Mouse (Mus musculus): Measurements from ENCODE around the gene Il34.

Gene Il34

GRCm38 (mm10) chr8:110805669-110806068 is at the start of gene Il34:
Gene Il34 (minus strand): TSS chr8:110805924.
- no peak for DNase-seq (ENCODE audit: low spot score in 2 of 2)

- DNase-seq (ENCODE audit: low spot score in 2 of 2), result no peak
Observed at GRCm38 (mm10) chr8:110851186-110851585, 45.5 kb upstream of the Il34 start.

DNA sequence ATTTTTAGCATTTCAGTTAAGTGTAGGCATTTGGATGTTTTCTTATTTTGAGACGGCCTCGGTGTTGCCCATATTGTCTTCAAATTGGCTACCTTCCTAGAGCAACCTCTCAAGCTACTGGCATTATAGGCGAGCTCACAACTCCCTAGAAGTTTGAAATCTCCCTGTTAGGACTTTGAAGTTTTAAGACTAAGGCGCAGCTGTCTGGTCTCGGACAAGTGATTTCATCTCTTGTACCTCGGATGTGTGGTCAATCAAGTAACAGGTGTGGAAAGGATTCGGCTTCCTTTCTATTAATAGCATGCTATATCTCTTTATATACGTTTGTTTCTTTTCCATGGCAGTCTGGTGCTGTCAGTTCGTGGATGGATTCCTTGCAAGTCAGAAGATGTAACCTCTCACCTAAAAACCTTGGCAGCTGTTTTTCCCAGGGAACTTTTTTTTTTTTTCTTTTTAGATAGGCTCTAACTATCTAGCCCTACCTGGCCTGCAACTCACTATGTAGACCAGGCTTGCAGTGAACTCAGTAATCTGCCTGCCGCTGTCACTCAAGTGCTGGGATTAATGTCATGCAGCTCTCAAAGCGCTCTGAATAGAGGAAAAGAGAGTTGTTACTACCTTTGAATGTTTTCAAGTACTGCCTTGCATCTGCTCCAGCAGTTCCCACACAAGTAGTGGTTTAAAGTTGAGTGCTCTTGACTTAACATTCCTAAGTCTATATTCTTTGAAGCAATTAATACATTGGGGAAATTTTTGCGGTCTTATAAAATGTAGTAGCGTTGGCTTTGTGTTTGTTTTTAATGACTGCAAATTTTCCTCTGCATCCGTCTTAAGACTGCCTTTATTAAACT is 42.1 kb upstream of the Il34 start:
- DNase-seq (ENCODE audit: low spot score in 2 of 2), result no peak

DNA sequence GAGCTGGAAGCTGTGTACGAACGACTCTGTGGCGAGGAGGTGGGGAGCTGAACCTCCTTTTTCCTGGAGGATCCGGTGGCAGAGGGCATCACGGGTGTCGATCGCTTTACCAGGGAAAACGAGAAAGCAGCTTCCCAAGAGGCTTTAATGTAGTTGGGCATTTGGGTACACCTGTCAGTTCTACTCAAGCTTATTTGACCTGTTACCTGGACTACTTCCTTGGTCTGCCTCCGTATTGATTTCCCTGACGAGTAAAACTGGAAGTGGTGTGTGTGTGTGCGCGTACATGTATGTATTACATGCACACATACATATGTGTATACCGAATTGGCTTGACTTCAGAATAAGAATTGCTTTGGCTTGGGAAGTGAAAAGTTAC is 41.4 kb upstream of the Il34 start:
- DNase-seq (ENCODE audit: low spot score in 2 of 2), result no peak

DNA sequence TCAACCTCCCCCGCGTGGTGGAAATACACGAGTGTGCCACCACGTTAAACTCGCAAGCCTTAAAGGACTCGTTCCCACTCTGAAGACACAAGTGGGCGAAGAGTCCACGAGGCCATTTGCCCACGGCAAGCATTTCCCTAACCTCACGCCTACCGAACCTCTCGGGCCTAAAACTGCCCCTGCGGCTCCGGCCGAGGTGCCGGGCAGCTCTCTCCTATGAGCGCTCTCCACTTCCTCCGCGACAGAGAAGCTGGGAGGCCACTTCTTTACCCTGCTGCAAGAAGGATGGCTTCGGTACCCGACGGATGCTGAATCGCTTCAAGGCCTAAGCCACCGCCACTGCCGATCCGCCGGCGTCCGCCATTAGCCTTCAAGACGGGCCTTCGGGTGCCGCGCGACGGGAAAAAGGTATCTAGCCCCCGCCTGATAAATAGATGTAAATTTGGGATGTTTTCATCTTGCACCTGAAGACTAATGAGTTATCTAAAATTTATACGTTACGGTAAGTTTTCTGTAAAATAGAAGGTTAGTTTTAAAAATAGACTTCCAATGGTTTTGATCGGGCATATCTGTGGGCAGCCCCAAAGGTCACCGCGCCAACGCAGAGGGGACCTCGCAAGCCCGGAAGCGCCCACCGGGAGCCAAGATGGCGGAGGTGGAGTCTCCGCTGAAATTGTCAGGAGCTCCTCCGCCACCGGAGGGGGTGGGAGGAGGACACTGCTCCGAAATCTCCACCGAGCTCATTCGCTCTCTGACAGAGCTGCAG is 40.9 kb upstream of the Il34 start, which contains the start of the genes Cog4 and Sf3b3:
Gene Cog4, plus strand, starts transcription at position 196 of the 766 bp plus-strand sequence.
Gene Sf3b3, minus strand, starts transcription at position 383 of the 766 bp plus-strand sequence.
- DNase-seq (ENCODE audit: low spot score in 2 of 2), result peak; percentile 71 to 80

- no peak for DNase-seq (ENCODE audit: low spot score in 2 of 2)
Observed at GRCm38 (mm10) chr8:110845821-110846404, 40.2 kb upstream of the Il34 start.

- no peak for DNase-seq (ENCODE audit: low spot score in 2 of 2)
Observed at GRCm38 (mm10) chr8:110844941-110845340, 39.2 kb upstream of the Il34 start.

DNA sequence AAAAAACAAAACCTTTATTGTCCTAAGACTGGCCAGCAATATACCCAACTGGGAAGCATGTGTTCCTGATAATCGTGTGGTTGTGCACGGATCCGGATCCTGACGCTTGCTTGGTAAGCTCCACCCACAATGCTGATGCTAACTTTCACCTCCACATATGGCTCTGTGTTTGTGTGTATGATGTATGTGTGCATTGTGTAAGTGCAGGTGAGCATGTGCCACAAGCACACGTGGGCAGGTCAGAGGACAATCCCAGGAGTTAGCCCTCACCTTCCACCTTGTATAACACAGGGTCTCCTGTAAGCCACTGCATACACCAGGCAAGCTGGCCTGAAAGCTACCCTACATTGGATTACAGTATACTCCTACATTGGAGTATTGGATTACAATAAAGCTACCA is 37.5 kb upstream of the Il34 start:
- no peak for DNase-seq (ENCODE audit: low spot score in 2 of 2)

- DNase-seq (ENCODE audit: low spot score in 2 of 2), result no peak
Observed at GRCm38 (mm10) chr8:110842012-110842574, 36.4 kb upstream of the Il34 start.

GRCm38 (mm10) chr8:110831956-110832355 is 26.2 kb upstream of the Il34 start:
- DNase-seq (ENCODE audit: low spot score in 2 of 2), result no peak

DNA sequence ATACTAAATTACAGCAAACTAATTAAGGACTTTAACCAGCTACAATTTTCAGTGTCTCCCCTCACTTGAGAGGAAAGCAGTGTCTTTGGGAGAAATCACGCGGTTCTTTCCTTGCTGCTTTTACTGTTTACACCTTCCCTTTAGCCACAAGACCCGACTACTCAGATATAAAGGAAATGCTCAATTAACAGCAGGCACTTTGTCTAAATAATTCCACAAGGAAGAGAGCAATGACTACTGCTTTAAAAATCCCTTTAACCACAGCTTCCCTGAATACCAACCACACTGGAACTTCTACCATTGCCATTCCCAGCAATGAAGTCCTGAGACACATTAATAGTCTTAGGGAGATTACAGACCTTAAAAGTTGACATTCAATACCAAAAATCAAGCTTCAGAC is 22.8 kb upstream of the Il34 start:
- no peak for DNase-seq (ENCODE audit: low spot score in 2 of 2)

- no peak for DNase-seq (ENCODE audit: low spot score in 2 of 2)
Observed at GRCm38 (mm10) chr8:110824861-110825260, 19.1 kb upstream of the Il34 start.

GRCm38 (mm10) chr8:110821960-110822359 is 16.2 kb upstream of the Il34 start:
- no peak for DNase-seq (ENCODE audit: low spot score in 2 of 2)

DNA sequence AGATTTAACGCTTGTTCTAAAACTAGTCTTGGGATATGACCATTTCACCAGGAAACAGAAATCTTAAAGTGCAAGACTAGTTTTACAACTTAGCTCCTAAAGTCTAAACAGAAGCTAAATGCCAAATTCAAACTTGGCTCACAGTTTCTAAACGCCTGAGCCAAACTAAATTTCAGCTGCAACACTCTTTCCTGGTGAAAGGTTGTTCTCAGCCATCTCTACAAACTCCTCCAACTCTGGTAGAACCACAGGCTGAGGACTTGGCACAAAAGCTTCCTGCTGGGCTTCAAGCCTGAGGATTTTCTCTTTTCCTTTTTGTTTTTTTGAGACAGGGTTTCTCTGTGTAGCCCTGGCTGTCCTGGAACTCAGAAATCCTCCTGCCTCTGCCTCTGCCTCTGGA is 14.5 kb upstream of the Il34 start:
- no peak for DNase-seq (ENCODE audit: low spot score in 2 of 2)

DNA sequence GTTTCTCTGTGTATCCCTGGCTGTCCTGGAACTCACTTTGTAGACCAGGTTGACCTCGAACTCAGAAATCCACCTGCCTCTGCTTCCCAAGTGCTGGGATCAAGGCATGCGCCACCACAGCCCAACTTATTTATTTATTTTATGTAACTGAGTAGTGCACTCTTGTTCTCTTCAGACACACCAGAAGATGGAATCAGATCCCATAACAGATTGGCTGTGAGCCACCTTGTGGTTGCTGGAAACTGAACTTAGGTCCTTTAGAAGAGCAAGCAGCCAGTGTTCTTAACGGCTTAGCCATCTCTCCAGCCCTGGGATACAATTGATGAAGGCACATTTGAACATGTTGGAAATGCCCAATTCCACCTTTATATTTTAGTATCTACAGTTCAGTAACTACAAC is 12.9 kb upstream of the Il34 start:
- no peak for DNase-seq (ENCODE audit: low spot score in 2 of 2)

DNA sequence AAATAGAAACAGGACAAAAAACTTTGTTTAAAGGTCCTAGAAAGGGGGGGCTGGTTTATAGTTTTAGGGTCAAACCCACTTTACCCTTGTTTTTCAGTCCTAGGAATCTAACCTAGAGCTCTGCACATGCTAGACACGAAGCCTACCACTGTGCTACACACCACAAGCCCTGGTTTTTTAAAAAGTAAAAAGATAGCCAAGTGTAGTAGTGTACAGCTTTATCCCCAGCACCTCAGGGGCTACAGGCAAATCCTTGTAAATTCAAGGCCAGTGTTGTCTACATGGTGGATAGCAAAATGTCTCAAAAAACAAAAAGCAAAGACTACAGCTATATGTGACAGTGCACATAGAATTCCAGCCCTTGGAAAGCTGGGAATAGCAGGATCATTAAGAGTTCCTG is 11.3 kb upstream of the Il34 start:
- DNase-seq (ENCODE audit: low spot score in 2 of 2), result no peak

DNA sequence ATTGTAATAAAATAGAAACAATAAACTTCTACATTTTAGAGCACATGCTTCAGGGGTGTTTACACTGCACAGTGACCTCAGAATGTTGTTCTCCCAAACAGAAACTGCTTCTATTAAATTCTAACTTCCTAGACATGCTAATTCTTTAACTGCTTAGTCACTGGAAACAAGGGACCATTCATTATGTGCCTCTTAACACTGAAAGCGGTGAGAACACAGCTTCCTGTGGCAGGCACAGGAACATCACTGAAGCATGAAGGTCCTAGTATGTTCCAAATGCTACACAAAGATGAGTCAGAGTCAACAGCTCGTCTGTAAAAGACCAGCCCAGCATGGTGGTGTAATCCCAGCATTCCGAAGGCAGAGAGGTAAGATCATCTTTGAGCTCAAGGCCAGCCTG is 9.6 kb upstream of the Il34 start:
- DNase-seq (ENCODE audit: low spot score in 2 of 2), result no peak

- no peak for DNase-seq (ENCODE audit: low spot score in 2 of 2)
Observed at GRCm38 (mm10) chr8:110813081-110813812, 7.5 kb upstream of the Il34 start.

DNA sequence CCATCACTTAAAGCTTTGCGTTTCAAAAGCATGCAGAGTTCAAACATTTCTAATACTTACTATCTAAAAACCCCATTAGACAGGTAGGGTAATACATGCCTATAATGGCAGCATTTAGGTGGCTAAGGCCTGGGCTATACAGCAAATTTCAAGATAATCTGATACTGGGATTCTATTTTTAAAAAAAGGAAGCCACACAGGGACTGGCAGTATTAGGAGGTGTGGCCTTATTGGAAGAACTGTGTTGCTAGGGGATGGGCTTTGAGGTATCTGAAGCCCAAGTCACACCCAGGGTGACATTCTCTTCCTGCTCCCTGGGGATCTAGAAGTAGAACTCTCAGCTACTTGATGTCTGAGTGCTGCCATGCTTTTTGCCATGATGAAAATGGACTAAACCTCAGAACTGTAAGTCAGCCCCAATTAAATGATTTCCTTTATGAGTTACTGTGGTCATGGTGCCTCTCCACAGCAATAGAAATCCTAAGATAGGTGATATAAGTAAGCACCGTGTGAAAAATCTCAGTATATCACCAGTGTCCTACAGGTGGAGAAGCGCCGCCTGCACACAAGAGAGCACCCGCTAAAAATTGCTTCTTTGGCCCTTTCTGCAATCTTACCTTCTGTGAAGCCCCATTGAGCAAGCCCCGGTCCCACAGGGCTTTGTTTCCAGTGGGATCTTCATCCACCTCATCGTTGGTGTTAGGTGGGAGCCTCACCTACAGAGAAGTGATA is 6.8 kb upstream of the Il34 start:
- no peak for DNase-seq (ENCODE audit: low spot score in 2 of 2)

DNA sequence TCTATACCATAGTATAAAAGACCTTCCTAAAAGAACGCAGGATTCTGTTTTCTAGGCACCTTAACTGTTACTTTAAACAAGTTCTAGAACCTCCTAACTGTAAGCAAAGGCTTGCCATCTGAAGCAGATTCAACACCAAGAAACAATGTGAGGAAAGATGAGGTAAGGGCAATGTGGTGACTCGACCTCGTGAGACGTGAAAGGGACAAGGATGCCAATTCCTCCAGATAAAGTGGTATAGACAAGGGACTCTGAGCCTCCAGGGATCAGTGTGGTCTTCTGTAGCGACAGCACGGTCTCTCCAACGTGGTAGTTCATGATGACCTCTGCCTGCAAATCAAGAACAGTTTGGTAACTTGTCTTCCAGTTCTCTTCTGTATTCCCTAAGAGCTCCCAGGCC is 6.1 kb upstream of the Il34 start:
- DNase-seq (ENCODE audit: low spot score in 2 of 2), result no peak

DNA sequence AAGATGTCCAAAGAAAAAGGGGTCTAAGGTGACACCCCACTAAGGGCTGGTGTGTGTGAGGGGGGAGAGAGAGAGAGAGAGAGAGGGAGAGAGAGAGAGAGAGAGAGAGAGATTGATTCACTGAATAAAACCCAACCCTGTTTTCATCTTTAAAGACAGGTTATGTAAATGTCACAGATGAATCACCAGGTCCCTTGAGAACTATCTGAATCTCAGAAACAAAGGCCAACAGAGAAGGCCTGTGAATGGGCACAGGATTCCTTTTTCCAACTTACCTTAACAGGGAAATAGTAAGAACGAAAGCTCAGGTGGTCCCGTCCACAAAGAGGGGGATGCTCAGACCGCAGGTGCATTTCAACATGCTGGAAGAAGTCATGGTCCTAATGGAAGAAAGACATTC is 5.4 kb upstream of the Il34 start:
- no peak for DNase-seq (ENCODE audit: low spot score in 2 of 2)
